ENCODE assay signal across 9 mouse cellular contexts in the genomic region with DNA sequence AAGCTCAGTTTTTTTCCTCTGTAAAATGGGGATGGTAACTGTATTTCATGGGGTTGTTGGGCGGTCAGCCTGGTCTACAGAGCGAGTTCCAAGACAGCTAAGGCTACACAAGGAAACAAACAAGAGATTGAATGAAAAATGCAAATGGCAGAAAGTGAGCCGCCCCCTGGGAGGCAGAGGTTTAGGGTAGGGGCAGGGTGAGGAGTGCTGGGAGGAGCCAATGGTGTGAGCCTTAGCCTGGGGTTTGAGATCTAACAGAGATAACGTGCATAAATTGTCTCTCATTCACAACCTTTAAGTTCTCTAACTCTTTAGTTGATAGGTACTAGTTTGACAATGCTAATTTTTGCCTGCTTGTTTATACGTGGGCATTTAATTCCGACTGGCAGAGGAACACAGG. TPM values are rescaled to one million over a fixed set of nuclear protein-coding genes. Genes with fewer than 3 reads are reported as not detected.
A peak's percentile ranks its signal among the peaks of the same experiment; 100 is the strongest.
DNase-seq lines count a peak whose midpoint lies in the region; ATAC-seq and TF ChIP-seq lines count a peak whose summit lies in the region.
"Had no signal": no experiment of that assay in that cellular context is flagged by ENCODE, and none has a peak within 500 bp of the region (broad histone marks: within the 10 kb centered on the region; RNA-seq: fewer than 3 reads in every experiment).

No protein-coding gene starts in this region.

- DNase-seq in left cerebral cortex, postnatal 4 days, result peak; percentile 28
- no peak for DNase-seq in left cerebral cortex, adult 8-10 months (ENCODE audit: low spot score in 2 of 2)
- no peak for DNase-seq in intestine, embryonic 14.5 days (ENCODE audit: low spot score)
- DNase-seq in ovary, postnatal 36 days (ENCODE audit: low spot score), result no peak
- no peak for DNase-seq in embryo, embryonic 10.5 days (ENCODE audit: low spot score)
- DNase-seq in kidney, postnatal 4 days, result no peak

- H3K4me2 ChIP-seq in embryonic facial prominence, embryonic 12.5 days (replicated peaks), result peak overlapping the region; percentile 47
- peak overlapping the region; percentile 45 for H3K4me2 ChIP-seq in intestine, embryonic 14.5 days (ENCODE audit: low read length)
- H3K4me2 ChIP-seq in myocyte (ENCODE audit: low read depth), result peak overlapping the region; percentile 80

- H3K4me1 ChIP-seq in embryonic facial prominence, embryonic 12.5 days, result no peaks in the 10 kb centered on the region
- no peaks in the 10 kb centered on the region for H3K4me1 ChIP-seq in intestine, embryonic 14.5 days (replicated peaks; ENCODE audit: control insufficient read depth, insufficient read depth, low read length)

- no peaks in the 10 kb centered on the region for H3K27me3 ChIP-seq in embryonic facial prominence, embryonic 12.5 days
- H3K27me3 ChIP-seq in intestine, embryonic 14.5 days (replicated peaks; ENCODE audit: control insufficient read depth, insufficient read depth, low read length), result no peaks in the 10 kb centered on the region
- H3K27me3 ChIP-seq in myocyte (ENCODE audit: control insufficient read depth, insufficient read depth, insufficient read length), result no peaks in the 10 kb centered on the region

- WGBS in embryonic facial prominence, embryonic 12.5 days, result 17% methylated on average over 6 of the region's 6 CpGs
- WGBS in intestine, embryonic 14.5 days, result 10% methylated on average over 6 of the region's 6 CpGs

- H3K27ac ChIP-seq in embryonic facial prominence, embryonic 12.5 days, result no peak overlapping the region
- no peak overlapping the region for H3K27ac ChIP-seq in intestine, embryonic 14.5 days (ENCODE audit: low read depth)

- no peak overlapping the region for H3ac ChIP-seq in myocyte (ENCODE audit: control insufficient read depth, insufficient read length)

- 0 out of 2 replicates have a peak, but pooled peaks cover 5% of the 10 kb centered on the region for H3K36me3 ChIP-seq in embryonic facial prominence, embryonic 12.5 days
- no peaks in the 10 kb centered on the region for H3K36me3 ChIP-seq in intestine, embryonic 14.5 days (ENCODE audit: control insufficient read depth, insufficient read depth, low read length)
- no peaks in the 10 kb centered on the region for H3K36me3 ChIP-seq in myocyte (ENCODE audit: control insufficient read depth, insufficient read depth)

- intact Hi-C loops in left cerebral cortex, postnatal 4 days (cut with DNase I), result no loop called here

- TF ChIP-seq POLR2A in myocyte (IDR thresholded peaks at IDR 0.05; ENCODE audit: insufficient read length, low read depth), result no peak

- ATAC-seq in embryonic facial prominence, embryonic 12.5 days (ENCODE audit: insufficient number of reproducible peaks, insufficient read depth, low FRiP score, low TSS enrichment), result peak; percentile 78; the same call in 1 of the 2 replicates
- peak; percentile 80 for ATAC-seq in intestine, embryonic 14.5 days (replicated peaks; ENCODE audit: low FRiP score, low TSS enrichment, low read depth)

- H3K9me3 ChIP-seq in embryonic facial prominence, embryonic 12.5 days, result no peaks in the 10 kb centered on the region
- no peaks in the 10 kb centered on the region for H3K9me3 ChIP-seq in intestine, embryonic 14.5 days (ENCODE audit: control insufficient read depth, low read length)

- peaks cover 5% of the 10 kb centered on the region for H3K79me2 ChIP-seq in myocyte (ENCODE audit: control insufficient read depth, insufficient read depth)

- peak overlapping the region; percentile 58 for H3K4me3 ChIP-seq in embryonic facial prominence, embryonic 12.5 days
- H3K4me3 ChIP-seq in intestine, embryonic 14.5 days (ENCODE audit: low read depth, low read length), result peak overlapping the region; percentile 48
- H3K4me3 ChIP-seq in myocyte, result peak overlapping the region; percentile 35

- H3K9ac ChIP-seq in embryonic facial prominence, embryonic 12.5 days, result no peak overlapping the region
- no peak overlapping the region for H3K9ac ChIP-seq in intestine, embryonic 14.5 days (ENCODE audit: low read length)

TF ChIP-seq in myocyte, 11 proteins besides CTCF, POLR2A, EP300 and RAD21:
- TF ChIP-seq TCF12 (IDR thresholded peaks at IDR 0.05; ENCODE audit: insufficient read depth, poor library complexity, severe bottlenecking), result no peak
- TF ChIP-seq SRF (IDR thresholded peaks at IDR 0.05; ENCODE audit: control insufficient read depth, insufficient read length, low read depth), result no peak
- TF ChIP-seq MYOG (IDR thresholded peaks at IDR 0.05; ENCODE audit: control insufficient read depth in 1 of 3, insufficient read depth in 1 of 3, insufficient read length in 2 of 3, low read depth in 2 of 3), result no peak
- TF ChIP-seq E2F4 (IDR thresholded peaks at IDR 0.05; ENCODE audit: insufficient read depth), result no peak
- TF ChIP-seq CEBPB (IDR thresholded peaks at IDR 0.05; ENCODE audit: insufficient read depth, poor library complexity, severe bottlenecking), result no peak
- TF ChIP-seq MAX (IDR thresholded peaks at IDR 0.05; ENCODE audit: low read depth), result no peak
- TF ChIP-seq POLR2AphosphoS2 (IDR thresholded peaks at IDR 0.05; ENCODE audit: insufficient read length, low read depth), result no peak

RNA-seq across cellular contexts. Expression of a gene that starts 0.3 kb away (rescaled TPM):
- 1 to 10 TPM; 7.9 to 8.5 TPM for total RNA-seq in left cerebral cortex, postnatal 4 days (2021)
- 1 to 10 TPM; 4.5 to 5.7 (median 5.1) TPM for total RNA-seq in left cerebral cortex, adult 8-10 months (2022)
- polyA plus RNA-seq in embryonic facial prominence, embryonic 12.5 days (2016; fragmentation: Nextera tagmentation; extraction: Ambion mirVana), result 22.1 and 25.7 TPM in 2 replicates
- 21.9 and 22.6 TPM in 2 replicates for polyA plus RNA-seq in intestine, embryonic 14.5 days (2014; fragmentation: Nextera tagmentation; extraction: Ambion mirVana)
- polyA plus RNA-seq in myocyte (2012; fragmentation: generic; extraction: Trizol), result 3.7 TPM

RNA-seq across cellular contexts. Expression of a gene that starts 20.2 kb away (rescaled TPM):
- not detected for total RNA-seq in left cerebral cortex, postnatal 4 days (2021)
- not detected for total RNA-seq in left cerebral cortex, adult 8-10 months (2022)
- not detected in 2 replicates for polyA plus RNA-seq in embryonic facial prominence, embryonic 12.5 days (2016; fragmentation: Nextera tagmentation; extraction: Ambion mirVana)
- polyA plus RNA-seq in intestine, embryonic 14.5 days (2014; fragmentation: Nextera tagmentation; extraction: Ambion mirVana), result 0.08 TPM in 1 of 2 replicates, not detected in the other
- not detected for polyA plus RNA-seq in myocyte (2012; fragmentation: generic; extraction: Trizol)
- polyA plus RNA-seq: brain, embryonic 14.5 days had no signal
